Mouse (Mus musculus): Measurements from ENCODE around the gene Mpo. TPM values are rescaled to one million over a fixed set of nuclear protein-coding genes. Genes with fewer than 3 reads are reported as not detected.

Mpo gene
- total RNA-seq (2023): 0.80 TPM

DNA sequence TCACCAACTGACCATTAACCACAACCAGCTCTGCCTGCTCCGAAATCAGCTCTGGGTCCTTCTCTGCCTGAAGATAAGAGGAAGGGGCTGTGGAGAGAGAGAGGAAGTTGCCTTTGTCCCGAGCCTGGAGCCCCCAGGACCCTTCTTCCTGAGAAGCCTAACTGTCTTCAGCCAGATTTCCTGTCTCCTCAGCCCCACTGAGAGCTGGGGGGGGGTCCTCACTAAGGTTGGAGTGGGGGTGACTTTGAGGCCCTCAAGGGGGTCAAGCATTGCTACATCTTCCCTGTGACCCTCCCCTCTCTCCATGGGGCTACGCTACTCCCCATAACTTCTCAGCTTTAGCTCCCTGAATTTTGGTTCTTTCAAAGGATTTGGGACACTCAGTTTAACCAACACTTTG, at the start of gene Mpo:
Mpo (plus strand) TSS at position 122 of the 400 bp plus-strand sequence.

DNA sequence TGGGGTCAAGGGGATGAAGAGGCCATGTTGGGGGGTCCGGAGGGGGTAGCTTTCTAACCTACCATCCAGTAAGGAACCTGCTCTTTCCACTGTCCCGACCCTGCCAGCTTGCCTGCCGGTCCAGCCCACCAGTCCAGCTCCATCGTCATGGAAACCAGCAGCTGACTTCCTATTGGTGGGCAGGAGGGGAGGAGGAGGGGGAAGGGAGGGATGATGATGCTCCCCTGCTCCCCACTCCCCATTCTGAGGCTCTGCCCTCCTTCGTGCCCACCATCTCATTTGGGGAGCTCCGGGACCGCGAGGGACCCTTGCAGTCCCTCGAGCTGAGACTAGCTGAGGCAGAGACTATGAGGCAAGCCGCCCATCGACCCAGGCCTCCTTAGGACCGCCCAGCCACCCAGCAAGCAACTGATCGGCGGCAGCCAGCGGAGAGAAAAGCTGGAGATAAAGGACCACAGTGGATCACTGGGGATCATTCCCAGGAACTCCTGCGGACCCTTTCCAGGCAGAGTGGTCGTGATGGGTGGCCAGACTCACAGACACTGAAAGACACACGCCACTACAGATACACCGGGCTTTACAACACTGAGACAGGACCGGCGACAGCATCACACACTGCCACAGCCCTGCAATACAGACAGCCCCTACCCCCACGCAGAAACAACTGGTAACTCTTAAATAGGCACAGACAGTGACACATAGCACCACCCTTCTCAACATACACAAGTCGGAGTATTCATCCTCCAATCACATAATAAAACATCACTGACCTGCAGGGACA, 32.9 kb upstream of the Mpo start, which contains the start of gene Tspoap1:
Tspoap1 (plus strand) TSS at position 241 of the 781 bp plus-strand sequence.

DNA sequence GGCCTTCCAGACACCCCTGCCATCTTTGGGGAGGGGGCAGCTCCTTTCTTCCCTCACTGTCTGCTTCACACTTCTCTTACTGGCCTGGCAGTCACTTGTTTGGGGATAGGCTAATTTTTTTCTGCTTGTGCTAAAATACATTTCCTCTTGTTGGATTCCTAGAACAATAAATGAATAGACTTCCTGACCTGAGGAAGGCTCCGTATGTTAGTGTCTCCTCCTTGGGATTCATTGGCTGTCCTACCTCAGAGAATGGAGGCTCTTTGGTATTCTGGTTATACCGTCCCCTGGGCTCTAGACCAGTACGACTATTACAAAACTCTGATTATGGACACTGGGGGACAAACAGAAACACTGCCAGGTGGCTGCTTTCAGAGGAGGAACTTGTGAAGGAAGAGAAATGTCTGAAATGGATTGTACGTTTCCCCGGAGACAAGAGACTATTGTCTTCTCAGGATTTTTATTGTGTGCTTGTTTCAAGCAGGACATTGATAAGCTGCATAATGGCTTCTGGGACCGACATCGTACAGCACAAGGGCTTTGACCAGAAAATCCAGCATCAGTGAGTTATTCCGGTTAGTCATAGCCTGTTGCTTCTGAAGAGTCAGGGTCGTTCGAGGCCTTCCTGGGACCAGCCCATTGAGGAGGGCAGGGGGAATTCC, 35.0 kb downstream of the Mpo start, which contains the start of gene Lpo:
Lpo (minus strand) TSS at position 51 of the 662 bp plus-strand sequence.

DNA sequence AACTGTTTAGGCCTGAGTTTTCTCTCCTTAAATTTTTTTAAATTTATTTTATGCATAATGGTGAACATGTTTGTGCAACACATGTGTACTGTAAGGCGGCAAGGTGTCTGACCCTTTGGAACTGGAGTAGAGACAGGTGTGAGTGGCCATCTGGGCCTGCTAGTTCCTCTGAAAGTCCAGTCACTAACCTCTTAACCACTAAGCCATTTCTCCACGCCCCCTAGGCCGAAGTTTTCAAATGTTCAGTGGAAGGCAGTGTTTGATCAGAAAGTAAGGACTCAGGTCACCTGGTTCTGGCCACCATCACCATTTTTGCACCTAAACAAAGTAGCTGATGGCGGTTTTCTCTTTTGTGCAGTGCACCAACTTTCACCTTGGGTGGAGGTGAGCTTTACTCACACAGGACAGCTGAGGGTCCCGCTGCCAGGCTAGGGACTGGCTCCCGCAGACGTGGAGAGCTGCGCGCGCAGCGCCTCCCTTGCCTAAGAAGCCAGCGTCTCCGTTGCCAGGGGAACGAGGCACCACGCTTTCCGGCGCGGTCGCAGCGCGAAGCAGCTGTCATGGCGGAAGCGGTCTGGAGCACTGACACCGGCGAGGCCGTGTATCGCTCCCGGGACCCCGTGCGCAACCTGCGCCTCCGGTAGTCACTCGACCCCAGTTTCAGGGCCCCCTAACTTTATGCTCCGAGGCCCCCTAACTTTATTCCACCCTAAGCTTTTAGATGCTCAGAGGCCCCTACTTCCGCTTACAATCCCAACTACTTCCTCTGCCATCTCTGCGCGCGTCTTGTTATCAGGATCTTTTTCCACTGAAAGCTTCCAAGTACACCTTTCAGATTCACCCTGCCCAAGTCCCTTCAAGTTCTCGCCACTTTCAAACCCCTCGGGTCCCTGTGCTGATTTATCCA, 59.6 kb downstream of the Mpo start, which contains the start of gene Mks1:
Mks1 (plus strand) TSS at position 526 of the 907 bp plus-strand sequence.

Other genes with a start within 250 kb of the Mpo start
- not detected for gene Gm11492, start 226.9 kb upstream of the Mpo start, total RNA-seq (2023)
- 2.9 TPM for gene Sept4, start 224.7 kb upstream of the Mpo start, total RNA-seq (2023)
- gene Mtmr4, start 201.4 kb upstream of the Mpo start, total RNA-seq (2023): 21.9 TPM
- gene Hsf5, start 176.4 kb upstream of the Mpo start, total RNA-seq (2023): 0.15 TPM
- gene Rnf43, start 130.9 kb upstream of the Mpo start, total RNA-seq (2023): 2.1 TPM
- gene Supt4a, start 56.0 kb upstream of the Mpo start, total RNA-seq (2023): 135 TPM
- gene Tspoap1, start 33.0 kb upstream of the Mpo start, total RNA-seq (2023): 5.5 TPM
- gene Lpo, start 34.7 kb downstream of the Mpo start, total RNA-seq (2023): not detected
- gene Mks1, start 59.6 kb downstream of the Mpo start, total RNA-seq (2023): 11.3 TPM
- gene Epx, start 82.0 kb downstream of the Mpo start, total RNA-seq (2023): not detected
- not detected for gene Olfr462, start 98.7 kb downstream of the Mpo start, total RNA-seq (2023)
- not detected for gene Olfr463, start 103.8 kb downstream of the Mpo start, total RNA-seq (2023)
- not detected for gene Olfr464, start 127.4 kb downstream of the Mpo start, total RNA-seq (2023)
- gene Dynll2, start 194.0 kb downstream of the Mpo start, total RNA-seq (2023): 11.6 TPM

All from CD8-positive naive resting alpha-beta T cell, adult 57 days (primary cell).